Mouse (Mus musculus) small intestine, adult 2 months (tissue): ENCODE results near the gene RPS10-NUDT3.

Experiments
- CTCF ChIP-seq: fragments of 200-500 bp; IDR thresholded peaks from 2 replicates; pipeline ENCODE4 v1.5.1; 2012; ENCODE audit warnings: low read depth, mild to moderate bottlenecking, control low read depth, inconsistent platforms, low read length, moderate library complexity, mixed read lengths; ENCODE audit not compliant: insufficient replicate concordance, insufficient read length; ENCODE audit errors: extremely low read depth
- POLR2A ChIP-seq: fragments of 200-500 bp; IDR thresholded peaks from 2 replicates; pipeline ENCODE4 v1.6.1; 2012; ENCODE audit warnings: low read depth, mild to moderate bottlenecking, control low read depth, inconsistent platforms, low read length, moderate library complexity

DNA sequence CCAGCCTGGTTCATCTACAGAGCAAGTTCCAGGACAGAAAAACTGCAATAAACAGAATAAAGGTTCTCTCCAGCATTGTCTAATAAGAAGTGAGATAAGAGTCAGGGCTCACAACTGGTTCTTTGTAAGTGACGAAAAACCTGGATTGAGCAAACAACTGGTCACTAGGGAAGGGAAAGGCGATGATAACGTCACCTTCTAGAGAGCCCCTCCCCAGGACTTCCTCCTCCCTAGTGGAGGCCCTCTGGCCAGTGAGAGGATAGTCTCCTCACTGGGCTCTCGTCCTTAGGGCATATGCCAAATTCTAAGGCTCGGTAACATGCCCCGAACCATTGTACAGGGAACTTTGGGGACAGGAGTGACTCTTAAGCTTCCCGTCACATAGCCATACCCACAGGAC, 59.0 kb downstream of the RPS10-NUDT3 start:
- TF ChIP-seq CTCF = no peak
- TF ChIP-seq POLR2A = no peak
